Mouse (Mus musculus): ENCODE results near the gene Nceh1. TPM values are rescaled to one million over a fixed set of nuclear protein-coding genes. Genes with fewer than 3 reads are reported as not detected.
"Not testable (repeated sequence)": the region's sequence is repeated elsewhere in the genome, so short reads cannot be mapped to it uniquely, and the experiment has no call there.

Gene Nceh1
- total RNA-seq, 2 experiments from 2014 or later = 105 to 113 TPM

GRCm38 (mm10) chr3:27285072-27285471 lies 102.3 kb downstream of the Nceh1 start:
- DNase-seq = no peak

GRCm38 (mm10) chr3:27288301-27288700 lies 105.5 kb downstream of the Nceh1 start:
- DNase-seq = no peak

GRCm38 (mm10) chr3:27288909-27289308 lies 106.1 kb downstream of the Nceh1 start:
- no peak for DNase-seq

GRCm38 (mm10) chr3:27290285-27290684 lies 107.5 kb downstream of the Nceh1 start:
- no peak for DNase-seq

- not testable (repeated sequence) for DNase-seq
Observed at GRCm38 (mm10) chr3:27290945-27291344, 108.2 kb downstream of the Nceh1 start.

GRCm38 (mm10) chr3:27291411-27291810 lies 108.6 kb downstream of the Nceh1 start:
- not testable (repeated sequence) for DNase-seq

GRCm38 (mm10) chr3:27293645-27294385 lies 111.0 kb downstream of the Nceh1 start:
- DNase-seq = no peak

- no peak for DNase-seq
Observed at GRCm38 (mm10) chr3:27300451-27300850, 117.7 kb downstream of the Nceh1 start.

GRCm38 (mm10) chr3:27302339-27303022 lies 119.7 kb downstream of the Nceh1 start:
- no peak for DNase-seq

GRCm38 (mm10) chr3:27306815-27307214 lies 124.0 kb downstream of the Nceh1 start:
- no peak for DNase-seq

- DNase-seq = no peak
Observed at GRCm38 (mm10) chr3:27310973-27311372, 128.2 kb downstream of the Nceh1 start.

- DNase-seq = no peak
Observed at GRCm38 (mm10) chr3:27311475-27311874, 128.7 kb downstream of the Nceh1 start.

GRCm38 (mm10) chr3:27314506-27315164 lies 131.9 kb downstream of the Nceh1 start:
- DNase-seq = no peak

GRCm38 (mm10) chr3:27316559-27317287 lies 134.0 kb downstream of the Nceh1 start, which contains the start of gene Tnfsf10:
Gene Tnfsf10 (plus strand): TSS chr3:27317028.
- DNase-seq = no peak

- DNase-seq = no peak
Observed at GRCm38 (mm10) chr3:27317288-27318024, 134.7 kb downstream of the Nceh1 start.

GRCm38 (mm10) chr3:27319650-27320049 lies 136.9 kb downstream of the Nceh1 start:
- no peak for DNase-seq

- DNase-seq = no peak
Observed at GRCm38 (mm10) chr3:27320613-27321495, 138.1 kb downstream of the Nceh1 start.

GRCm38 (mm10) chr3:27322591-27322990 lies 139.8 kb downstream of the Nceh1 start:
- DNase-seq = no peak

- no peak for DNase-seq
Observed at GRCm38 (mm10) chr3:27323551-27323950, 140.8 kb downstream of the Nceh1 start.

GRCm38 (mm10) chr3:27326633-27327191 lies 143.9 kb downstream of the Nceh1 start:
- no peak for DNase-seq
